Mouse (Mus musculus) kidney, embryonic 15.5 days (tissue): ENCODE measurements at regions not wholly inside any gene's neighbourhood (a gene's known extent, or its start where the extent isn't known, plus 50 kb on each side); places are given as distances from the start of the nearest gene placed in this dataset.
A peak's percentile ranks its signal among the peaks of the same experiment; 100 is the strongest.

Experiments used
- ATAC-seq: fragments of 200-750 bp; cut with Nextera tagmentation; replicated peaks from 2 replicates; pipeline ENCODE4 v1.8.0; 2017; ENCODE audit warnings: moderate TSS enrichment; ENCODE audit not compliant: low FRiP score
- H3K27ac ChIP-seq: fragments of 300-500 bp; sonication (generic); 2 replicates; pipeline ENCODE4 v1.5.1; 2015; ENCODE audit warnings: mild to moderate bottlenecking, inconsistent platforms
- H3K27me3 ChIP-seq: fragments of 300-500 bp; sonication (generic); 2 replicates; pipeline ENCODE4 v1.6.1; 2015; ENCODE audit warnings: inconsistent platforms
- H3K36me3 ChIP-seq: fragments of 300-500 bp; sonication (generic); 2 replicates; pipeline ENCODE4 v1.6.1; 2015; ENCODE audit warnings: inconsistent platforms
- H3K4me1 ChIP-seq: fragments of 300-500 bp; sonication (generic); 2 replicates; pipeline ENCODE4 v1.6.1; 2015; ENCODE audit warnings: inconsistent platforms
- H3K4me2 ChIP-seq: fragments of 300-500 bp; sonication (generic); 2 replicates; pipeline ENCODE4 v1.6.1; 2015; ENCODE audit warnings: moderate library complexity, mild to moderate bottlenecking, inconsistent platforms
- H3K4me3 ChIP-seq: fragments of 300-500 bp; sonication (generic); replicated peaks from 2 replicates; pipeline ENCODE4 v1.5.1; 2015; ENCODE audit warnings: mild to moderate bottlenecking, inconsistent platforms
- H3K9ac ChIP-seq: fragments of 300-500 bp; sonication (generic); 2 replicates; pipeline ENCODE4 v1.6.1; 2015; ENCODE audit warnings: mild to moderate bottlenecking, inconsistent platforms
- H3K9me3 ChIP-seq: fragments of 300-500 bp; sonication (generic); replicated peaks from 2 replicates; pipeline ENCODE4 v1.6.1; 2016; ENCODE audit warnings: inconsistent platforms
- WGBS: fragments of 180-500 bp; shearing (Covaris S2); methylation state at CpG from one replicate; pipeline ENCODE4 v1.1.7; 2015; ENCODE audit warnings: mixed read lengths; 5-methylcytosine and 5-hydroxymethylcytosine counted together

DNA sequence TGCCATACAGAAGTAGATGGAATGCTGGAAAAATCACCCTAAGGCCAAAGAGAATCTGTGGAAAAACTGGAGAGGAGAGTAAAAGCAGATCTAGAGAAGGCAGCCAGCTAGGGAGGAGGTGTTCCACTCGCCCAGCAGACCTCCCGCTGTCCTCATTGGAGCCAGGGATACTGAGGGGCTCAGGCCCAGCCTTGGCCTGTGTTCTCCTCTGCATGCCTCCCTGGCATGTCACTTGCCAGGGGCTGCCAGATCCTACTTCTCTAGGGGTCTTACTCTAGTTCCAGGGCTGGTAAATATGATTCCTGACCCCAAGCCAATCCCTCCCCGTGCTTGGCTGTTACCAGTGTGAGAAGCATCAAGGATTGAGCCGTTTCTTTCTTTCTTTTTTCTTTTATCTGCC lies 59.5 kb upstream of the Cdon start:
- Histone ChIP-seq H3K9ac (no peak overlapping the region), H3K9me3 (no peaks in the 10 kb centered on the region), H3K4me3 (no peak overlapping the region), H3K36me3 (no peaks in the 10 kb centered on the region), H3K27ac (0 out of 2 replicates have a peak overlapping the region, but pooled peaks have one; percentile 51), H3K4me2 (no peak overlapping the region), H3K27me3 (0 out of 2 replicates have a peak, but pooled peaks cover 2% of the 10 kb centered on the region), H3K4me1 (peaks cover 26% of the 10 kb centered on the region)
- ATAC-seq: no peak
- WGBS: 53% methylated on average over 4 of the region's 4 CpGs

DNA sequence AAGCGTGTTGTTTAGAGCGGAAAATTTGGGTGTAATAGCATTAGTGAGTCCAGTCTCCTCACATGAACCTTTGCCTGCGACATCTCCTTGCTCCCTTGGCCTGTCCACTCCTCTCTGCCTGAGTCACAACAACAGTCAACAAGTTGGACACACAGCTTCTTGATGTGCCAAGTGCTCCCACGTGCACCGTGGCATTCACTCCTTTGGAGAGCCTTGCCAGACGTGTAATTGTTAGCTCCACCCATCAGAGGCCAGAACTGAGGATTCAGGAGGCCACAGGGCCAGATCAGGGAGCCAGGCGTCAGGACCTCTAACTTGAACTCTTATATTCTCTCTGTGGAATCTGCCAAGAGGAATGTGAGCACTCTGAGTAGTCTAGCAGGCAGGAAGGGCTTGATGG lies 58.7 kb upstream of the Cdon start:
- no peak for ATAC-seq
- H3K4me3 ChIP-seq: no peak overlapping the region
- no peak overlapping the region for H3K9ac ChIP-seq
- no peak overlapping the region for H3K4me2 ChIP-seq
- no peaks in the 10 kb centered on the region for H3K9me3 ChIP-seq
- 0 out of 2 replicates have a peak, but pooled peaks cover 2% of the 10 kb centered on the region for H3K27me3 ChIP-seq
- H3K4me1 ChIP-seq: peaks cover 26% of the 10 kb centered on the region
- no peaks in the 10 kb centered on the region for H3K36me3 ChIP-seq
- no peak overlapping the region for H3K27ac ChIP-seq
- 55% methylated on average over 7 of the region's 7 CpGs for WGBS

DNA sequence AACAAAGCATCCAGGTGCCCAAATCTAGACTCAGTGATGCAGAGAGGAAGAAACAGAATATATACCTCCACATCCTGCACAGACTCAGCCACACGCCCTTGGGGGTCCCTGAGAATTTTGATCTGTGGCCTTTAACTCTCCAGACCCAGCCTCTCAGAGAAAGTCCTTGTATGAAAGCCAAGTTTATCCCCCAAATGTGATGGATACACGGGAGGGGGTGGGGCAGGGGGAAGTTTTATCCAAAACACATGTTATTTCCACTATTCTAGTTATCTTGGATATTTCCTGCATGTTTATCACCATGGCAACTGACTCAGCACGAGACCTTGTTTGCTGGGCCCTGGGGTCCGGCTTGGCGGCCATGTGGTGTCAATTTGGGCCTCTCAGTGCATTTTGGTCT lies 57.8 kb upstream of the Cdon start:
- no peak overlapping the region for H3K4me2 ChIP-seq
- peaks cover 26% of the 10 kb centered on the region for H3K4me1 ChIP-seq
- H3K27ac ChIP-seq: no peak overlapping the region
- 62% methylated on average over 5 of the region's 5 CpGs for WGBS
- H3K4me3 ChIP-seq: no peak overlapping the region
- H3K36me3 ChIP-seq: no peaks in the 10 kb centered on the region
- H3K9me3 ChIP-seq: no peaks in the 10 kb centered on the region
- ATAC-seq: no peak
- H3K9ac ChIP-seq: no peak overlapping the region
- 0 out of 2 replicates have a peak, but pooled peaks cover 2% of the 10 kb centered on the region for H3K27me3 ChIP-seq

DNA sequence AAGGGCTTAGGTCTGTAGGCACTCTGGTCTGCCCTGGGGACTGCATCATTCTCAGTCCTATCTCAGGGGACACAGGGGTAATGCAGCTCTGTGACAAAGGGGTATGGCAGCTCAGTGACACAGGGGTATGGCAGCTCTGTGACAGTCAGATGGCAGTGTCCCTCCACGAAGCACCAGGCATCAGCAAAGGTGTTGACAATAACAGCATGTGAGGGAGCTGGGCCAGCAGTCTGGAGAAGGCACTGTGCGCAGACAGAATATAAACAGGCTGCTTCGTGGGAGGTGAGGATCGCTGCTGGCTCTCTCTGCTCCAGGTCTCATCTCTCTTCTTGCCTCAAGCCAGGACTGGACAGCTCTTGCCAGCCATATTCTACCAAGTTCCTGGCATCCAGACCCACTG lies 57.0 kb upstream of the Cdon start:
- Histone ChIP-seq H3K27me3 (peaks cover 2% of the 10 kb centered on the region; the same call in 1 of the 2 replicates), H3K9me3 (no peaks in the 10 kb centered on the region), H3K4me3 (no peak overlapping the region), H3K36me3 (no peaks in the 10 kb centered on the region), H3K27ac (no peak overlapping the region), H3K9ac (no peak overlapping the region), H3K4me1 (peaks cover 28% of the 10 kb centered on the region), H3K4me2 (no peak overlapping the region)
- ATAC-seq: no peak
- WGBS: 54% methylated on average over 4 of the region's 4 CpGs

DNA sequence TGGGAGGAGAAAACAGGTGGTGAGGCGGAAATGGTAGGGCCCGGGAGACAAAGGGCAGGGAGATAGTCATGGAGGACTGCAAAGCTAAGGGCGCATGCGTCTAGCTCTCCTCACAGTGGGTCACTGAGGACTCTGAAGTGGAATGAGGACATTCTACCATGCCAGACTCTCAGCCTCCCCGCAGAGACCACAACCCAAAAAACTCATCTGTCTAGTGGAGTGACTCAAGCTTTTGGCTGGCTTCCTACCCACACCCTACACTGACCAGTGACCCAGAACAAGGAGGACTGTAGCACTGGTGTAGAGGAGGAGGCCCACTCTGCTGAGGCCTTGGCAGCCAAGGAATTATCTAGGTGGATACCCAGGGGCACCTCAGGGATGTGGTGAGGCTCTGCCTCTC lies 55.0 kb upstream of the Cdon start:
- ATAC-seq: no peak
- H3K36me3 ChIP-seq: no peaks in the 10 kb centered on the region
- no peak overlapping the region for H3K4me3 ChIP-seq
- H3K27me3 ChIP-seq: no peaks in the 10 kb centered on the region; the same call in 1 of the 2 replicates
- peaks cover 21% of the 10 kb centered on the region for H3K4me1 ChIP-seq
- H3K9ac ChIP-seq: no peak overlapping the region
- no peak overlapping the region for H3K4me2 ChIP-seq
- no peak overlapping the region for H3K27ac ChIP-seq
- 86% methylated on average over 5 of the region's 5 CpGs for WGBS
- no peaks in the 10 kb centered on the region for H3K9me3 ChIP-seq

DNA sequence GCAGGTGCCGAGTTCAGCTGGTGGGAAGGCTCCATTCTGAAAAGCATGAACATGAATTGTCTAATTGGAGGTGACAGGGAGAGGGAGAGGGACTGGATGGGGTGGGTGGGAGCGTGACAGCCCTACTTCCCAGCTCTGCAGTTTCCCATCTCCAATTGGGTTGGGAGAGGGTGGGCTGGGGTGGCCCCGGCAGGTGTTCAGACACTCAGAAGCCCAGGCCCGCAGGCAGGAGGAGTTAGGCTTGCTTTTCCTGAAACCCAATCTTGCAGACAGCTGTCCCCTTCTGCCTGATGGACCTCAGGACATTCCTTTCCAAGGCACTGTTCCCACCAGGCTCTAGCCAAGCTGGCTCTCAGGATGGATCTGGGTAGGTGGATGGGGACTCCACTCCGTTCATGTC lies 51.9 kb upstream of the Cdon start:
- no peaks in the 10 kb centered on the region; the same call in 1 of the 2 replicates for H3K27me3 ChIP-seq
- H3K9ac ChIP-seq: no peak overlapping the region
- no peaks in the 10 kb centered on the region for H3K9me3 ChIP-seq
- peak; percentile 34 for ATAC-seq
- H3K4me1 ChIP-seq: peaks cover 21% of the 10 kb centered on the region
- WGBS: 38% methylated on average over 5 of the region's 5 CpGs
- H3K4me2 ChIP-seq: no peak overlapping the region
- no peak overlapping the region for H3K27ac ChIP-seq
- H3K4me3 ChIP-seq: no peak overlapping the region
- no peaks in the 10 kb centered on the region for H3K36me3 ChIP-seq

DNA sequence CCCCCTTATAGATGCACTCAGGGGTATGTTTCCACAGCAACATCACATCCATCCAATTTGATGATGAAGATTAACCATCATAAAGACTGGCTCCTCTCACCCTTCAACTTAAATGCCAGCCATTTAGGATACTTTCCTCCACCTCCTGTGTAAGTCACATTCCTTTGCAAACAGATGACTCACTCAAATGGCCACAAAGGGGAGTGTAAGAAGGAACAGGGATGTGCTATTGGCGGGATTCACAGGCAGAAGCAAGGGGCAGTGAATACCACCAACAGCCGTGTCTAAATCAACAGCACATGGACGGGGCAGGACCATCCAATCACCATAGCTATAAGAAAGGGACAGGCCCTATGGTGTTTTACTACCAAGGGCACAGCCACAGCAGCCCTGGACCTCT lies 50.9 kb upstream of the Cdon start:
- H3K9me3 ChIP-seq: no peaks in the 10 kb centered on the region
- ATAC-seq: no peak
- no peaks in the 10 kb centered on the region for H3K36me3 ChIP-seq
- WGBS: 53% methylated on average over 3 of the region's 3 CpGs
- H3K4me1 ChIP-seq: peaks cover 21% of the 10 kb centered on the region
- no peaks in the 10 kb centered on the region; the same call in 1 of the 2 replicates for H3K27me3 ChIP-seq
- no peak overlapping the region for H3K27ac ChIP-seq
- no peak overlapping the region for H3K9ac ChIP-seq
- H3K4me2 ChIP-seq: no peak overlapping the region
- no peak overlapping the region for H3K4me3 ChIP-seq

DNA sequence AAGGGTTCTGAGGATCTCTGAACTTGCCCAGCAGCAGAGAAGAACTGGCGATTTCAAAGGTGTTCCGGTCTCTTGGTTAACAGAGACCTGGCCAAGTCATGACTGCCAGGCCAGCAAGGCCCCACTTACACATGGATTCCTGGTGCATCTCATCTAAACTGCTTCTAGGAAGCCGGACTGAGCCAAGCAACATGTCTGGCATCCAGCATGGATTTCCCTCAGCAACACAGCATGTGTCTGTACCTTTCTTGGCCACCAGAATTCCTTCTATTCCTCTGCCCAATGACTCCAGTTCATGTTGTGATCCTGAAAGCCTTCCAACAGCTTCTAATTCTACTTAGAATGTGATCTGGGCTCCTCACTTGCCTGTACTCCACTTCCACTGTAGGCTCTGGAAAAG lies 50.0 kb upstream of the Cdon start:
- no peak overlapping the region for H3K4me3 ChIP-seq
- no peaks in the 10 kb centered on the region for H3K36me3 ChIP-seq
- 77% methylated on average over 3 of the region's 3 CpGs for WGBS
- H3K27me3 ChIP-seq: no peaks in the 10 kb centered on the region; the same call in 1 of the 2 replicates
- ATAC-seq: no peak
- no peak overlapping the region for H3K4me2 ChIP-seq
- no peak overlapping the region for H3K27ac ChIP-seq
- no peak overlapping the region for H3K9ac ChIP-seq
- H3K4me1 ChIP-seq: peaks cover 21% of the 10 kb centered on the region
- H3K9me3 ChIP-seq: no peaks in the 10 kb centered on the region
